Mouse (Mus musculus): ENCODE measurements at regions not wholly inside any gene's neighbourhood (a gene's known extent, or its start where the extent isn't known, plus 50 kb on each side); places are given as distances from the start of the nearest gene placed in this dataset.

GRCm38 (mm10) chr12:26842696-26843095 lies 373.7 kb downstream of the Cmpk2 start:
- no peak for ATAC-seq (ENCODE audit: low read depth)

GRCm38 (mm10) chr12:26821257-26821968 lies 352.4 kb downstream of the Cmpk2 start:
- H3K27ac ChIP-seq (ENCODE audit: low read length), result no peak overlapping the region
- 53% methylated on average over 3 of the region's 3 CpGs for WGBS (ENCODE audit: insufficient replicate concordance)
- no peaks in the 10 kb centered on the region for H3K9me3 ChIP-seq (replicated peaks; ENCODE audit: control insufficient read depth, low read length)
- H3K4me2 ChIP-seq (ENCODE audit: low read depth, low read length), result no peak overlapping the region
- no peaks in the 10 kb centered on the region for H3K36me3 ChIP-seq (ENCODE audit: control insufficient read depth, insufficient read depth)
- no peaks in the 10 kb centered on the region for H3K27me3 ChIP-seq (ENCODE audit: control insufficient read depth, insufficient read depth, low read depth, low read length)
- H3K9ac ChIP-seq (ENCODE audit: low read depth, low read length), result no peak overlapping the region
- no peaks in the 10 kb centered on the region for H3K4me1 ChIP-seq (ENCODE audit: control insufficient read depth, low read depth, low read length)
- H3K4me3 ChIP-seq (ENCODE audit: low read depth, low read length), result no peak overlapping the region
- no peak for ATAC-seq (ENCODE audit: low read depth)

More at GRCm38 (mm10) chr12:26842696-26843095, 373.7 kb downstream of the Cmpk2 start:
- 22% methylated on average over 5 of the region's 5 CpGs for WGBS (ENCODE audit: insufficient replicate concordance)
- Histone ChIP-seq H3K9me3 (replicated peaks; ENCODE audit: control insufficient read depth, low read length) (no peaks in the 10 kb centered on the region), H3K27ac (ENCODE audit: low read length) (no peak overlapping the region), H3K9ac (ENCODE audit: low read depth, low read length) (no peak overlapping the region), H3K4me2 (ENCODE audit: low read depth, low read length) (no peak overlapping the region), H3K27me3 (ENCODE audit: control insufficient read depth, insufficient read depth, low read depth, low read length) (no peaks in the 10 kb centered on the region), H3K4me1 (ENCODE audit: control insufficient read depth, low read depth, low read length) (no peaks in the 10 kb centered on the region), H3K4me3 (ENCODE audit: low read depth, low read length) (no peak overlapping the region), H3K36me3 (ENCODE audit: control insufficient read depth, insufficient read depth) (no peaks in the 10 kb centered on the region)

DNA sequence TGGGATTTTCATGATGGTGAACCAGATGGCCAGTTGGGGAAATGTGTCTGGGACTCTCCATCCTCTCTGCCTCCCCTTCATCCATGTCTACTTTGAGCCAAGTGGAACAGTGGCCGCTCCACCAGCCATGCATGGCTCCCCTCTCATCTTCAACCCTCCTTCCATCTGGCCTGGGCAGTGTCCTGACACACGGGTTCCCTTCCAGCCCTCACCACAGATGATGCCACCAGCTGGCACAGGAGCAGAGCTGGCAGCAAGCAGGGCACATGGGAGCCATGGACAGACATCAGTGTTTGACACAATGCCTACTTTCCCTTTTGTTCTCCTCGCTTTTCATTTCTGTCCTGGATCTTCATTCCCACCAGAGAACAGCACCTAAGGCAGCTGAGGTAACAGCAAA lies 348.9 kb downstream of the Cmpk2 start:
- Histone ChIP-seq H3K4me3 (ENCODE audit: low read depth, low read length) (no peak overlapping the region), H3K9ac (ENCODE audit: low read depth, low read length) (no peak overlapping the region), H3K4me2 (ENCODE audit: low read depth, low read length) (no peak overlapping the region), H3K4me1 (ENCODE audit: control insufficient read depth, low read depth, low read length) (no peaks in the 10 kb centered on the region), H3K27me3 (ENCODE audit: control insufficient read depth, insufficient read depth, low read depth, low read length) (no peaks in the 10 kb centered on the region), H3K9me3 (replicated peaks; ENCODE audit: control insufficient read depth, low read length) (no peaks in the 10 kb centered on the region), H3K27ac (ENCODE audit: low read length) (no peak overlapping the region), H3K36me3 (ENCODE audit: control insufficient read depth, insufficient read depth) (no peaks in the 10 kb centered on the region)
- 53% methylated on average over 3 of the region's 3 CpGs for WGBS (ENCODE audit: insufficient replicate concordance)
- no peak for ATAC-seq (ENCODE audit: low read depth)

DNA sequence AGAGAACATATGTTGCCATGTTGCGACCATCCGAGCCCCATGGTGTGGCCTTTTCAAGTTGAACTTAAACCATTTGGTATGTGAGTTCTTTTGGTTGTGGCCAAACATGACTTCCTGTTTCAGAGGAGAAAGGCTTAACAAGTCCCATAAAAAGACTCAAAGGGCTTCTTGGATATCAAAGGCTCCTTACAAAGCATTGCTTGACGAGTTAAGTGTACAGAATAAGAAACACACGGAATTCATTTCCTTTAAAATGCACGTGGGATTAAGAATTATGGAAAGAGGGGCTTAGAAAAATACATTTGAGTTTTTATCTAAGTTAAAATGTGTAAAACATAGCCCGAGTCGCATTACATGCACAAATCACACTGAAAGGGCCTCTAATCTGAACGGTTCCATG lies 346.8 kb downstream of the Cmpk2 start:
- WGBS (ENCODE audit: insufficient replicate concordance), result 64% methylated on average over 8 of the region's 8 CpGs
- Histone ChIP-seq H3K9ac (ENCODE audit: low read depth, low read length) (no peak overlapping the region), H3K9me3 (replicated peaks; ENCODE audit: control insufficient read depth, low read length) (no peaks in the 10 kb centered on the region), H3K4me2 (ENCODE audit: low read depth, low read length) (no peak overlapping the region), H3K27me3 (ENCODE audit: control insufficient read depth, insufficient read depth, low read depth, low read length) (no peaks in the 10 kb centered on the region), H3K27ac (ENCODE audit: low read length) (no peak overlapping the region), H3K36me3 (ENCODE audit: control insufficient read depth, insufficient read depth) (no peaks in the 10 kb centered on the region), H3K4me1 (ENCODE audit: control insufficient read depth, low read depth, low read length) (no peaks in the 10 kb centered on the region), H3K4me3 (ENCODE audit: low read depth, low read length) (no peak overlapping the region)
- ATAC-seq (ENCODE audit: low read depth), result no peak

DNA sequence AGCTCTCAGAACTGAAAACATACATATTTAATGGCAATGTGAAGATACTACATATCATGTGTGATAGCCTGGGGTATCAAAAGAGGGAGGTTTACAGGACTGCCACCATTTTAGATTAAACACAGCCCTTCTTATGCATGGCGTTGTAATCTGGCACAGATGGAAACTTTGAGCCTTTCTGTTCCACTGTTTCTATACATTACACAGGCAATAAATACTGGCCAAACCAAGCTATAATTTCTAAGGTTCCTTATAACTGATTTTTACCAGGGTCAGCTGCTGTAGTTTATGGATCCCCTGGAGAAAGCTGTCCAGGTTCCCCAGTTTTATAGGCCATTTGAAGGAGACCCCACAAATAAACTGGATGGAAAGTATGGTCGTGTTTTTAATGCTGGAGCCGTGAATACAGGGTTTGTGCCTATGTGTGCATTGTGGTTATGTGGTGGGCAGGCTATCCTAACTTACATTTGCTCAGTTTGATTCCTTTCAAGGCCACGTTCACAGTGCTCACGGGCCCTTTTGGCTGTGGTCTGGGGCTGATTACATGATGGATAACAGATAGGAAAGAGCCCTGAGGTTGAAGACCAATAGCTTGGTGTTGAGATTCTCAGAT lies 341.7 kb downstream of the Cmpk2 start:
- 43% methylated on average over 5 of the region's 5 CpGs for WGBS (ENCODE audit: insufficient replicate concordance)
- H3K9ac ChIP-seq (ENCODE audit: low read depth, low read length), result no peak overlapping the region
- H3K4me3 ChIP-seq (ENCODE audit: low read depth, low read length), result no peak overlapping the region
- H3K9me3 ChIP-seq (replicated peaks; ENCODE audit: control insufficient read depth, low read length), result no peaks in the 10 kb centered on the region
- ATAC-seq (ENCODE audit: low read depth), result no peak
- no peaks in the 10 kb centered on the region for H3K4me1 ChIP-seq (ENCODE audit: control insufficient read depth, low read depth, low read length)
- H3K4me2 ChIP-seq (ENCODE audit: low read depth, low read length), result no peak overlapping the region
- H3K27me3 ChIP-seq (ENCODE audit: control insufficient read depth, insufficient read depth, low read depth, low read length), result no peaks in the 10 kb centered on the region
- no peak overlapping the region for H3K27ac ChIP-seq (ENCODE audit: low read length)
- no peaks in the 10 kb centered on the region for H3K36me3 ChIP-seq (ENCODE audit: control insufficient read depth, insufficient read depth)

GRCm38 (mm10) chr12:26809670-26810069 lies 340.7 kb downstream of the Cmpk2 start:
- Histone ChIP-seq H3K9ac (ENCODE audit: low read depth, low read length) (no peak overlapping the region), H3K4me1 (ENCODE audit: control insufficient read depth, low read depth, low read length) (no peaks in the 10 kb centered on the region), H3K36me3 (ENCODE audit: control insufficient read depth, insufficient read depth) (no peaks in the 10 kb centered on the region), H3K4me3 (ENCODE audit: low read depth, low read length) (no peak overlapping the region), H3K4me2 (ENCODE audit: low read depth, low read length) (no peak overlapping the region), H3K9me3 (replicated peaks; ENCODE audit: control insufficient read depth, low read length) (no peaks in the 10 kb centered on the region), H3K27me3 (ENCODE audit: control insufficient read depth, insufficient read depth, low read depth, low read length) (no peaks in the 10 kb centered on the region), H3K27ac (ENCODE audit: low read length) (no peak overlapping the region)
- ATAC-seq (ENCODE audit: low read depth), result no peak
- 12% methylated on average over 4 of the region's 4 CpGs for WGBS (ENCODE audit: insufficient replicate concordance)

DNA sequence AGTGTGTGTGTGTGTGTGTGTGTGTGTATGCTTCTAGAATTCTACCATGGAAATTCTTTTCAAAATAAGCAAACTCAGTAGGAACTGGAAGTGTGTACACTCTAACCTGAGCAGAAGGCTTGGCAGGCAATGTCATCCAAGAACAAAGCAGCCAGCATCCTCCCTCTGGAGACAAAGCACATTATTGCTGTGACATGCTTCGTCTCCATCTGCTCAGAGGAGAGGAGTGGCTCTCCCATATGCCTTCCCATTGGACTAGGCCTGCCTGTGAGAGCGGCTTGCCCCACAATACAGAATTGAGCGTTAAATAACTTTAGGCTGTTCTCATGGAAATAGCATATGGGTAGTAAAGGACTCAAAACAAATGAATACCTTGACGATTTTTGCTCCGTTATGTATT lies 333.5 kb downstream of the Cmpk2 start:
- no peaks in the 10 kb centered on the region for H3K27me3 ChIP-seq (ENCODE audit: control insufficient read depth, insufficient read depth, low read depth, low read length)
- H3K27ac ChIP-seq (ENCODE audit: low read length), result no peak overlapping the region
- no peak overlapping the region for H3K4me2 ChIP-seq (ENCODE audit: low read depth, low read length)

DNA sequence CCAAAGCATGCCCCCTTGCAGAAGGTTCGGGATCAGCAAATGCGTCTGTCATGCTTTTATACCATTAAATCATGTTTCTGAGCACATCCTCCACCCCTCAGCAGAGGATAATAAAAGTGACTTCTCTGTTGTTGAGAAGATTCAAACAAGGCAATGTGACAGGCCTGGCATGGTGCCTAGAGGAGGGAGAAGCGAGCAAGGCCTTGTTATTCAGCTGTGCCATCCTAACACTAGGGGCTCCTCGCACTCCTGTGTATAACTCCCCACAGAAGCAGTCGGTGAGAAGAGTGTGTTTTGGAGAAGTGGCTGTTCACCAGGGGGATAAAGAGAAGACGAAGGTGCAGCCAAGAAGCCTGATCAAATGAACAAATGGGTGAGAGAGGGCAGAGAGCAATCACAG lies 330.3 kb downstream of the Cmpk2 start:
- no peak overlapping the region for H3K27ac ChIP-seq (ENCODE audit: low read length)
- H3K4me3 ChIP-seq (ENCODE audit: low read depth, low read length), result no peak overlapping the region
- no peak overlapping the region for H3K9ac ChIP-seq (ENCODE audit: low read depth, low read length)
- ATAC-seq (ENCODE audit: low read depth), result no peak
- H3K27me3 ChIP-seq (ENCODE audit: control insufficient read depth, insufficient read depth, low read depth, low read length), result no peaks in the 10 kb centered on the region
- no peak overlapping the region for H3K4me2 ChIP-seq (ENCODE audit: low read depth, low read length)
- no peaks in the 10 kb centered on the region for H3K4me1 ChIP-seq (ENCODE audit: control insufficient read depth, low read depth, low read length)
- no peaks in the 10 kb centered on the region for H3K36me3 ChIP-seq (ENCODE audit: control insufficient read depth, insufficient read depth)
- WGBS (ENCODE audit: insufficient replicate concordance), result 57% methylated on average over 6 of the region's 6 CpGs
- no peaks in the 10 kb centered on the region for H3K9me3 ChIP-seq (replicated peaks; ENCODE audit: control insufficient read depth, low read length)

More for the DNA sequence above, 333.5 kb downstream of the Cmpk2 start:
- H3K9ac ChIP-seq (ENCODE audit: low read depth, low read length), result no peak overlapping the region
- H3K36me3 ChIP-seq (ENCODE audit: control insufficient read depth, insufficient read depth), result no peaks in the 10 kb centered on the region
- no peak for ATAC-seq (ENCODE audit: low read depth)
- no peak overlapping the region for H3K4me3 ChIP-seq (ENCODE audit: low read depth, low read length)
- H3K9me3 ChIP-seq (replicated peaks; ENCODE audit: control insufficient read depth, low read length), result no peaks in the 10 kb centered on the region
- H3K4me1 ChIP-seq (ENCODE audit: control insufficient read depth, low read depth, low read length), result no peaks in the 10 kb centered on the region
- 67% methylated on average over 5 of the region's 5 CpGs for WGBS (ENCODE audit: insufficient replicate concordance)

DNA sequence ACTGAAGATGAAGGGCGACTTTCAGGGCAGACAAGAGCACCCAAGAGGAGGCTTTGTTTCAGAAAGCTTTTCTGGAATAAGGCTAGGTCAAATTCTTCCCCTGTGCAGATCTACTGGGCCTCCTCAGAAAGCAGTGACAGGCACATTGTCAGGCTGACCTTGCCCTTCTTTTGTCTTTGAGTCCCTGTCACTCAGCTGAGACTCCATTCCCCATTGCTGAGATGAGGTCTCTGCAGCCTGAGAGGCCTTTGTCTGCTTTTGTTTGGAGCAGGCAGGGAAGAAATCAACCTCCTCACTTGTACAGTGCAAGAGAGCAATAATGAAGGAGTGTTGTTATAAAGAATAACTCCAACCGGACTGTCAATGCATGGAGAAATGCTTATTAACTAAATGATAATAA lies 327.4 kb downstream of the Cmpk2 start:
- WGBS (ENCODE audit: insufficient replicate concordance), result 64% methylated on average over 2 of the region's 2 CpGs
- no peak for ATAC-seq (ENCODE audit: low read depth)
- no peaks in the 10 kb centered on the region for H3K4me1 ChIP-seq (ENCODE audit: control insufficient read depth, low read depth, low read length)
- no peak overlapping the region for H3K4me3 ChIP-seq (ENCODE audit: low read depth, low read length)
- H3K9ac ChIP-seq (ENCODE audit: low read depth, low read length), result no peak overlapping the region
- H3K27me3 ChIP-seq (ENCODE audit: control insufficient read depth, insufficient read depth, low read depth, low read length), result no peaks in the 10 kb centered on the region
- H3K9me3 ChIP-seq (replicated peaks; ENCODE audit: control insufficient read depth, low read length), result no peaks in the 10 kb centered on the region
- no peaks in the 10 kb centered on the region for H3K36me3 ChIP-seq (ENCODE audit: control insufficient read depth, insufficient read depth)
- no peak overlapping the region for H3K27ac ChIP-seq (ENCODE audit: low read length)
- H3K4me2 ChIP-seq (ENCODE audit: low read depth, low read length), result no peak overlapping the region
